19 mouse cellular contexts compared by ENCODE assay signal in the genomic region with DNA sequence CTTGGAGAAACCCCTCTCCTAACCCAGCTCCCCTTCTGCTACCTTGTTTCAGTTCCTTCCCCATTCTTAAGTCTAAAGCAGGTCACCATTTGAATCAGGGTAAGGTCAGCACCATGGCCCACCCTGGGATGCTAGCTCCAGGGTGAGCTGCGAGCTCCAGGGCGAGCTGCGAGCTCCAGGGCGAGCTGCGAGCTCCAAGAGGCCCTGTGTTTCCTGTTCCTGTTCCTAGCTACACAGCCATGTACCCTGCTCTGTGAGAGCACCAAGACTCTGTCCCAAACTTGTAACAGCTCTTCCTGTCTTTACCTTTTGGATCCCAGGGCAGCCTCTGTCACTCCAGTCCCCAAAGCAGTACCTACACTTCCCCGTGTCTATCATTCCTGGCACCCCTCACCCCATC. TPM values are rescaled to one million over a fixed set of nuclear protein-coding genes. Genes with fewer than 3 reads are reported as not detected.
"Had no signal": no experiment of that assay in that cellular context is flagged by ENCODE, and none has a peak within 500 bp of the region (broad histone marks: within the 10 kb centered on the region; RNA-seq: fewer than 3 reads in every experiment).

No protein-coding gene starts in this region.

- H3K27ac ChIP-seq: kidney, postnatal 0 days; liver, embryonic 14.5 days; lung, embryonic 15.5 days; stomach, postnatal 0 days had no signal

- H3K4me3 ChIP-seq: lung, embryonic 15.5 days had no signal

- ATAC-seq: intestine, postnatal 0 days had no signal

- H3K4me2 ChIP-seq: lung, embryonic 15.5 days; midbrain, embryonic 11.5 days had no signal

- DNase-seq: kidney, adult 2 months; kidney, postnatal 25 days; lung, adult 18-20 months; lung, postnatal 14 days; lung, postnatal 4 days; midbrain, embryonic 14.5 days; right cerebral cortex, adult 18-20 months; right cerebral cortex, postnatal 14 days; right cerebral cortex, postnatal 4 days; thymus, adult 2 months; thymus, postnatal 14 days; thymus, postnatal 4 days had no signal

- H3K9me3 ChIP-seq: lung, embryonic 15.5 days had no signal

- H3K27me3 ChIP-seq: lung, embryonic 15.5 days had no signal

- H3K9ac ChIP-seq: liver, embryonic 14.5 days; lung, embryonic 15.5 days had no signal

RNA-seq across cellular contexts. Expression of gene Gck, which starts 24.2 kb away (rescaled TPM):
- total RNA-seq: megakaryocyte-erythroid progenitor cell, adult 5-6 weeks had no signal
